Mouse (Mus musculus) liver, embryonic 11.5 days (tissue): ENCODE measurements around the gene Proser1. TPM values are rescaled to one million over a fixed set of nuclear protein-coding genes. Genes with fewer than 3 reads are reported as not detected.

Source experiments
- ATAC-seq: fragments of 200-750 bp; cut with Nextera tagmentation; replicated peaks from 2 replicates; pipeline ENCODE4 v1.8.0; 2017; ENCODE audit warnings: moderate number of reproducible peaks, mild to moderate bottlenecking, moderate TSS enrichment, moderate library complexity; ENCODE audit not compliant: low FRiP score
- DNase-seq: peaks from one replicate; pipeline ENCODE4 v3.0.0-alpha.2; 2017; ENCODE audit warnings: low spot score
- H3K27ac ChIP-seq: fragments of 300-500 bp; sonication (generic); 2 replicates; pipeline ENCODE4 v1.5.1; 2014; ENCODE audit warnings: mild to moderate bottlenecking, low read depth, low read length, control low read depth
- H3K27me3 ChIP-seq: fragments of 300-500 bp; sonication (generic); replicated peaks from 2 replicates; pipeline ENCODE4 v1.6.1; 2014; ENCODE audit warnings: low read length, mixed read lengths; ENCODE audit not compliant: control insufficient read depth, insufficient read depth
- H3K36me3 ChIP-seq: fragments of 300-500 bp; sonication (generic); 2 replicates; pipeline ENCODE4 v1.6.1; 2014; ENCODE audit warnings: mild to moderate bottlenecking, low read length, moderate library complexity, mixed read lengths; ENCODE audit not compliant: control insufficient read depth, insufficient read depth
- H3K4me1 ChIP-seq: fragments of 300-500 bp; sonication (generic); replicated peaks from 2 replicates; pipeline ENCODE4 v1.6.1; 2014; ENCODE audit warnings: low read length, mixed read lengths; ENCODE audit not compliant: control insufficient read depth, insufficient read depth
- H3K4me2 ChIP-seq: fragments of 300-500 bp; sonication (generic); 2 replicates; pipeline ENCODE4 v1.6.1; 2014; ENCODE audit warnings: mild to moderate bottlenecking, control low read depth, moderate library complexity
- H3K4me3 ChIP-seq: fragments of 300-500 bp; sonication (generic); 2 replicates; pipeline ENCODE4 v1.5.1; 2014; ENCODE audit warnings: low read depth, low read length, control low read depth
- H3K9ac ChIP-seq: fragments of 300-500 bp; sonication (generic); 2 replicates; pipeline ENCODE4 v1.6.1; 2014; ENCODE audit warnings: low read depth, low read length, control low read depth
- H3K9me3 ChIP-seq: fragments of 300-500 bp; sonication (generic); 2 replicates; pipeline ENCODE4 v1.6.1; 2016; ENCODE audit warnings: low read length, inconsistent platforms, mixed read lengths; ENCODE audit not compliant: control insufficient read depth
- WGBS: fragments of 180-500 bp; shearing (Covaris S2); extraction: QIAGEN DNeasy Blood & Tissue Kit; methylation state at CpG from one replicate; pipeline ENCODE4 v1.1.7; 2014; 5-methylcytosine and 5-hydroxymethylcytosine counted together
- polyA plus RNA-seq: library from polyadenylated mRNA; unstranded; fragments of >200 nt; fragmentation: Nextera tagmentation; extraction: Ambion mirVana; gene quantifications from 2 replicates; pipeline ENCODE4 v1.2.1, GENCODE M21; 2014

Gene Proser1
- polyA plus RNA-seq, 1 experiment from 2014 or later, result 17.9 TPM

- Histone ChIP-seq H3K4me2 (no peak overlapping the region), H3K4me1 (peaks cover 3% of the 10 kb centered on the region; the same call in 1 of the 2 replicates), H3K9ac (no peak overlapping the region), H3K36me3 (peaks cover 25% of the 10 kb centered on the region; the same call in 1 of the 2 replicates), H3K4me3 (no peak overlapping the region), H3K27me3 (no peaks in the 10 kb centered on the region), H3K27ac (no peak overlapping the region), H3K9me3 (no peaks in the 10 kb centered on the region)
- ATAC-seq (no peak), DNase-seq (no peak)
- 74% methylated on average over 5 of the region's 5 CpGs for WGBS
Observed at GRCm38 (mm10) chr3:53457750-53458149, 5.7 kb upstream of the Proser1 start.

GRCm38 (mm10) chr3:53460106-53460505 is 3.4 kb upstream of the Proser1 start:
- no peak overlapping the region for H3K27ac ChIP-seq
- H3K4me3 ChIP-seq, result no peak overlapping the region
- 61% methylated on average over 9 of the region's 9 CpGs for WGBS
- H3K36me3 ChIP-seq, result peaks cover 18% of the 10 kb centered on the region; the same call in 1 of the 2 replicates
- peaks cover 3% of the 10 kb centered on the region; the same call in 1 of the 2 replicates for H3K4me1 ChIP-seq
- no peaks in the 10 kb centered on the region for H3K27me3 ChIP-seq
- no peaks in the 10 kb centered on the region for H3K9me3 ChIP-seq
- H3K9ac ChIP-seq, result no peak overlapping the region
- ATAC-seq (no peak), DNase-seq (no peak)
- H3K4me2 ChIP-seq, result no peak overlapping the region

- Histone ChIP-seq H3K4me2 (peak overlapping the region; percentile 81), H3K4me1 (peaks cover 12% of the 10 kb centered on the region), H3K27ac (peak overlapping the region; percentile 71), H3K9ac (peak overlapping the region; percentile 86), H3K4me3 (peak overlapping the region; percentile 89), H3K27me3 (no peaks in the 10 kb centered on the region), H3K9me3 (no peaks in the 10 kb centered on the region), H3K36me3 (peaks cover 7% of the 10 kb centered on the region)
- no peak for DNase-seq
- ATAC-seq, result peak; percentile 1; the same call in 1 of the 2 replicates
- 8% methylated on average over 9 of the region's 9 CpGs for WGBS
Observed at GRCm38 (mm10) chr3:53462701-53463045, 793 bp upstream of the Proser1 start.

GRCm38 (mm10) chr3:53463765-53464114 is 274 bp downstream of the Proser1 start:
- peak overlapping the region; percentile 89 for H3K4me3 ChIP-seq
- WGBS, result under 1% methylated on average over 35 of the region's 35 CpGs
- H3K9me3 ChIP-seq, result no peaks in the 10 kb centered on the region
- H3K27ac ChIP-seq, result peak overlapping the region; percentile 71; the same call in 1 of the 2 replicates
- peak overlapping the region; percentile 81 for H3K4me2 ChIP-seq
- DNase-seq (no peak), ATAC-seq (peak; percentile 51; the same call in 1 of the 2 replicates)
- H3K9ac ChIP-seq, result peak overlapping the region; percentile 86
- no peaks in the 10 kb centered on the region for H3K27me3 ChIP-seq
- H3K4me1 ChIP-seq, result peaks cover 17% of the 10 kb centered on the region
- H3K36me3 ChIP-seq, result peaks cover 10% of the 10 kb centered on the region

GRCm38 (mm10) chr3:53464146-53464698 is 756 bp downstream of the Proser1 start:
- H3K4me2 ChIP-seq, result peak overlapping the region; percentile 81
- ATAC-seq, result no peak
- H3K4me3 ChIP-seq, result peak overlapping the region; percentile 89
- H3K27me3 ChIP-seq, result no peaks in the 10 kb centered on the region
- no peak overlapping the region for H3K27ac ChIP-seq
- under 1% methylated on average over 20 of the region's 20 CpGs for WGBS
- H3K4me1 ChIP-seq, result peaks cover 17% of the 10 kb centered on the region
- no peaks in the 10 kb centered on the region for H3K9me3 ChIP-seq
- peak overlapping the region; percentile 86 for H3K9ac ChIP-seq
- DNase-seq, result no peak
- H3K36me3 ChIP-seq, result peaks cover 9% of the 10 kb centered on the region

GRCm38 (mm10) chr3:53465330-53465729 is 1.9 kb downstream of the Proser1 start:
- Histone ChIP-seq H3K4me1 (peaks cover 13% of the 10 kb centered on the region; the same call in 1 of the 2 replicates), H3K9ac (no peak overlapping the region; the same call in 1 of the 2 replicates), H3K36me3 (peaks cover 5% of the 10 kb centered on the region), H3K27ac (no peak overlapping the region; the same call in 1 of the 2 replicates), H3K4me3 (peak overlapping the region; percentile 89), H3K27me3 (no peaks in the 10 kb centered on the region), H3K9me3 (no peaks in the 10 kb centered on the region), H3K4me2 (peak overlapping the region; percentile 81)
- DNase-seq, result no peak
- ATAC-seq, result no peak
- 33% methylated on average over 6 of the region's 6 CpGs for WGBS

- H3K27ac ChIP-seq, result no peak overlapping the region
- H3K9ac ChIP-seq, result no peak overlapping the region
- DNase-seq (no peak), ATAC-seq (no peak)
- no peaks in the 10 kb centered on the region for H3K9me3 ChIP-seq
- no peaks in the 10 kb centered on the region for H3K27me3 ChIP-seq
- peak overlapping the region; percentile 89; the same call in 1 of the 2 replicates for H3K4me3 ChIP-seq
- peaks cover 14% of the 10 kb centered on the region for H3K36me3 ChIP-seq
- peak overlapping the region; percentile 81 for H3K4me2 ChIP-seq
- 68% methylated on average over 9 of the region's 9 CpGs for WGBS
- H3K4me1 ChIP-seq, result peaks cover 13% of the 10 kb centered on the region; the same call in 1 of the 2 replicates
Observed at GRCm38 (mm10) chr3:53466481-53466880, 3.0 kb downstream of the Proser1 start.

- DNase-seq (no peak), ATAC-seq (no peak)
- WGBS, result 77% methylated on average over 5 of the region's 5 CpGs
- Histone ChIP-seq H3K27me3 (no peaks in the 10 kb centered on the region), H3K27ac (no peak overlapping the region), H3K9me3 (no peaks in the 10 kb centered on the region), H3K9ac (no peak overlapping the region), H3K36me3 (peaks cover 17% of the 10 kb centered on the region), H3K4me1 (peaks cover 13% of the 10 kb centered on the region; the same call in 1 of the 2 replicates), H3K4me3 (no peak overlapping the region), H3K4me2 (no peak overlapping the region)
Observed at GRCm38 (mm10) chr3:53467356-53467755, 3.9 kb downstream of the Proser1 start.

GRCm38 (mm10) chr3:53469650-53470049 is 6.2 kb downstream of the Proser1 start:
- ATAC-seq (no peak), DNase-seq (no peak)
- Histone ChIP-seq H3K4me1 (peaks cover 13% of the 10 kb centered on the region; the same call in 1 of the 2 replicates), H3K9ac (no peak overlapping the region), H3K27ac (no peak overlapping the region), H3K36me3 (peaks cover 23% of the 10 kb centered on the region), H3K9me3 (no peaks in the 10 kb centered on the region), H3K4me3 (no peak overlapping the region), H3K27me3 (no peaks in the 10 kb centered on the region), H3K4me2 (no peak overlapping the region)
- 84% methylated on average over 5 of the region's 5 CpGs for WGBS
